Mouse (Mus musculus): ENCODE measurements around the gene Cyp2d40. TPM values are rescaled to one million over a fixed set of nuclear protein-coding genes. Genes with fewer than 3 reads are reported as not detected.

Cyp2d40 gene
- polyA plus RNA-seq, 2 experiments from 2014 or later, result not detected

Other genes starting within 250 kb of the Cyp2d40 start
- not detected for gene Cyp2d12, start 209.1 kb downstream of the Cyp2d40 start, polyA plus RNA-seq (2017; shearing (Covaris generic))
- not detected for gene Cyp2d34, start 143.2 kb downstream of the Cyp2d40 start, polyA plus RNA-seq (2017; shearing (Covaris generic))
- gene Cyp2d26, start 30.1 kb upstream of the Cyp2d40 start, polyA plus RNA-seq (2017; shearing (Covaris generic)), result under 1 TPM in 1 of 2 experiments, not detected in 1; 0.21 TPM
- gene Tcf20, start 223.7 kb upstream of the Cyp2d40 start, polyA plus RNA-seq (2017; shearing (Covaris generic)), result 10 to 100 TPM; 12.2 to 16.0 TPM

All from activated CD4-positive, CD25-positive, alpha-beta regulatory T cell, adult 4 months (primary cell).